Mouse (Mus musculus) cerebellum, postnatal 14 days (tissue): Measurements from ENCODE around the gene Mrgbp.

ENCODE experiments used
- DNase-seq, 2 experiments: peaks; one replicate each; pipeline ENCODE4 v3.0.0; 2021; ENCODE audit warnings: mixed read lengths in 2 of 2

The Mrgbp gene

DNA sequence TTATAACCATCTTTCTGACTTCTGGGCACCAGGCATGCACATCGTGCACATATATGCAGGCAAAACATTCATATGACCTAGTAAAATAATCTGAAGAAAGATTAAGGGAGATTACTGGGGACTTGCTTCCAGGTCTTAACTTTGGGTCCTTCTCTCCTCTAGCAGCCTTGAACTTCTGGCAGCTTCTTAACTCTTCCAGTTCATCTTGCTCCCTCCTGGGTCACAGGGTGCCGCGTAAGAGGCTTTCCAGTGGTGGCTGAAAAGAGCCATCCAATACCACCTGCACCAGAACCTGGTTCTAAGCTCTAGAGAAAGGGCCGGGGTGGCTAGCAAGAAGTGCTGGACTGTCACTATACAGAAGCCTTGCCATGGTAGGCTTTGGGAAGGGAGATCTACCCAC is 16.4 kb downstream of the Mrgbp start, which contains the start of gene Col9a3:
TSS of gene Col9a3 (plus strand) at position 301 of the 400 bp plus-strand sequence.
- no peak for DNase-seq

DNA sequence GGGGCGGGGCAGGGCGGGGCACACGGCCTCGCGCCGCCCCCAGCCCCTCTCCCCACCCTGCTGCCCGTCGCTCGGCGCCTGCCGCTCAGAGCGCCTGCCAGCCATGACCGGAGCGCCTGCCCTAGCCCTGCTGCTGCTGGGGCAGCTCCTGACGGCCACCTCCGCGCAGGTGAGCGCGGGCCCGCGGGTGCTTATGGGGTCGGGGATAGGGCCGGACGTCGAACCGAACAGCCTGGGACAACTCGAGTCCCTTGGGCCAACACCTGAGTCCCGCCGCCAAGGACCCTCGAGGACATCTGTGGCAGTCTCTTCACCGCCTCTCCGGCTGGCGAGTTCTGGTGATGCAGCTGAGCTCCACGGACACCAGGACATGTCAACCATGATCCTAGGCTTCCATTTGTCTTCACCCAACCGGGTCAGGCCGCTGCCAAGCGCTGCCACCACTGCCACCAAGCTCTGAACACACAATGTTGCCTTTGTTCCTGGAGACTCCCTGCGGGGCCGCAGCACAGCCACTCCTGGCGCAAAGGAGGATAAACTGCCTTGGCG is 17.1 kb downstream of the Mrgbp start:
- DNase-seq: peak; percentile 60 to 61

- DNase-seq: peak; percentile 93
Measured at GRCm38 (mm10) chr2:180600569-180601021, 19.5 kb downstream of the Mrgbp start.

DNA sequence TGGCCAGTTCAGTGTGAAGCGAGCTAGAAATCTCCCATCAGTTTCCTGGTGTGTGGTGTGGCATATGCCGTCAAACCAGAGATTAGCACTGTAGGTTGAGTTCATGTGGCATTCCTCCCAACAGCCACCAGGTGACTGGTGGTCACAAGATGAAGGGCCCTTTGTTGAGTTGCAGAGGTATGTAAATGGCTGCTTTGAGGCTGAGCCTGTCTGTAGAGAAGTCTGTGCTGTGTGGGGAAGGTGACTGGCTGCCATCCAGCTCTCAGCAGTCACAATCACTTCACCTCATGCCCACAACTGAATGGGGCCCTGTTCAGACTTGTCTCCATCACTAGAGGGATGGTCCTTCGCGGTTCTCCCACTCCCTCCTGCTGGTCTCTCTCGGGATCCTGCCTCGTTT is 23.7 kb downstream of the Mrgbp start:
- no peak for DNase-seq

- no peak for DNase-seq
Measured at GRCm38 (mm10) chr2:180610283-180610682, 29.2 kb downstream of the Mrgbp start.

DNA sequence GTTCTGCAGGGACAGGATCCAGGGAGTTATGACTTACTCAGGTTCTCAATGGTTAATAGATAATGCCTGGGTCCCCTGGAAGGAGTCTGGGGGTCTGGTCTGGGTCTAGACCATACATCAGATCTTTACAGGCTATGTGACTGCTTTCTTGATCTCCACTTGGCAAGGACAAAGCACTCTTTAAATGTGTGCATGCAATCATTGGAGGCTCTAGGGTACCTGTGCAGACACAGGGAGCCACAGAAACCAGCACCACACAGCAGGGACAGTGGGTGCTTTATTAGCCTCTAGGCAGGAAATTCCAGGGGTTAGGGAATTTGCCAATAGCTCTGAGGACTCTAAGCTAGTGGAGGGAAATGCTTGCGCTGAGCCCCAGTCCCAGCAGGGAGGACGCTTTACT is 30.8 kb downstream of the Mrgbp start:
- DNase-seq: no peak
